Mouse (Mus musculus) T-cell, adult 2 months (primary cell): ENCODE results near the gene Dvl1.

Experiments used
- DNase-seq: peaks from one replicate; pipeline ENCODE4 v3.0.0; 2022; ENCODE audit warnings: low spot score

Dvl1 gene

DNA sequence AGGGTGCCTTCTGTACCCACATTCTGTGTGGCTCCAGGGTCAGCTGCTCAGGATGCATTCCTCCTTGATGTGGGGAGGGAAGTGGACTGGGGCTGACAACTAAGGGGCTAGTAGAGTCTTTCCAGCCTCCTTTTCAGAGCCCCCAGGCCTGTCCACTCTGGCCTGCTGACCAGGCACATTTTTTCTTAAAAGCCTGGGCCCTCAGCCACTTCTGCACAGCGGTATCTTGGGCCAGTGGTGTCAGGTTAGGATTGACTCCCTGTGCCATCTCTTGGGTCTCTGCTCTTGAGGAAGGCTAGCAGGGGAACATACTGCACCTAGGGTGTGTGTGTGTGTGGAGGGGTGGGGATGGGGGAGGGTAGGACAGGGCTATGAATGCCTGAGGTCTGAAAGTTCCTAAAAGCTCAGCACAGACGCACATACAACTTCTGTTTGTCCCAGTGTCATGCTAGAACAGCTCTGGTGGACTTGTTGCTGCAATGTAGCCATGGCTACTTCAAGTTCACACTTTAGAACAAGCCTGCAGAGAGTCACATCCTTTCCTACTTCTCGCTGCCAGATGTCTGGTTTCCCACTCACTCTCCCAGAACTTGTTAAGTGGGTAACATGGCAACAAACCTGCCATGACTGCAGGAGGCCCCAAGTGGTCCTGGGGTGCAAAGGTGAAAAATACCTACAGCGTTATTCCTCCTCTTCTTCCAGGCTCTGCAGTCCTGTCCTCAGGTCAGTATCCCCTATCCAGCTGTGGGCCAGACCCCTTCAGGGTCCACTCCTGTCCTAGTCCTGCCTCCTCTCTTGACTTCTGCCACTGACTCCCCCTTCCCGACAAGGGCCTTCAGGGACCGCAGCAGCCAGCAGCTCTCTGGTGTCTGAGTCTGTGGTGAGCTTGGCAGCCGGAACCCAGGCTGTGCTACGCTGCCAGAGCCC is 6.9 kb upstream of the Dvl1 start:
- no peak for DNase-seq

DNA sequence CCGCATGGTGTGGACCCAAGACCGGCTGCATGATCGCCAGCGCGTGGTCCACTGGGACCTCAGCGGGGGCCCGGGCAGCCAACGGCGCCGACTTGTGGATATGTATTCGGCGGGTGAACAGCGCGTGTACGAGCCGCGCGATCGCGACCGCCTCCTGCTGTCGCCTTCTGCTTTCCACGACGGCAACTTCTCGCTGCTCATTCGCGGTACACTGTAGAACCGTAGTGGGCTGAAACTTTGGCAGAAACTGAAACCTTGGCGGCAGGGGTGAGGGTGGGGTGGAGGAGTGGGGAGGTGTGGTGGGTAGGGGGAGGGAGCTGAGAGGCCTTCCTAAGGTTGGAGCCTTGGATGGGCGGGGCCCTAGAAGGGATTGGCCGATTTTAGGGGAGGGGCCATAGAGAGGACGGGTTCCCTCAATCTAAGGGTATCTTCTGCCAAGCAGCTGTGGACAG is 6.2 kb upstream of the Dvl1 start:
- DNase-seq = peak; percentile 79

DNA sequence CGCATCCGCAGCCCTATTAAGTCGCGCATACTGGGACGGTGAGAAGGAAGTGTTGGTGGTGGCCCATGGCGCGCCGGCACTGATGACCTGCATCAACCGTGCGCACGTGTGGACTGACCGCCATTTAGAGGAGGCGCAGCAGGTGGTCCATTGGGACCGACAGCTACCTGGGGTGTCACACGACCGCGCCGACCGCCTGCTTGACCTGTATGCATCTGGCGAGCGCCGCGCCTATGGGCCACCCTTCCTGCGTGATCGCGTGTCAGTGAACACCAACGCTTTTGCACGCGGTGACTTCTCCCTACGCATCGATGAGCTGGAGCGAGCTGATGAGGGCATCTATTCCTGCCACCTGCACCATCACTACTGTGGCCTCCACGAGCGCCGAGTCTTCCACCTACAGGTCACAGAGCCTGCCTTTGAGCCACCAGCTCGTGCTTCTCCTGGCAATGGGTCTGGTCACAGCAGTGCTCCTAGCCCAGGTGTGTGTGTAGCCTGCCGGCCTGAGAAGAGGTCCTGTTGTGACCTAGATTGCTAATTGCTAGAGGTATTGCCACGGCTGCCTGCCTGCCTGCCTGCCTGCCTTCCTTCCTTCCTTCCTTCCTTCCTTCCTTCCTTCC is 5.4 kb upstream of the Dvl1 start:
- no peak for DNase-seq

DNA sequence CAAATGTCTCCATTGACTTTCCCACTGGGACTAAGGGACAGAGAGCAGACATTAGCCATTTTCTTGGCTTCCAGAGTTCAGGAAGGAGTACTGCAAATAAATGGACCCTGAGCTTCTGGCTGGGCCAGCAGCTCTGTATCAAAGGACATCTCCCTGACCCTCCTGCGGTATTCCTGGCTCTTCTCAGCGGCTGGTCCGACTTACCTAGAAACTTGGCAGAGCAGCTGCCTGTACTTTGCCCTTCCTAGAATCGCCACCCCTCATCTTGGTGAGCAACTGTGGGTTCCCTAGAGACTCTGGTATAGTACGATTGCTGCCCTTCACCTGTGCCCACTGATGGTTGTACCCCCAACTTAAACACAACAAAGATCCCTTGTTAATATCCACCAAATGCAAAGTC is 4.0 kb upstream of the Dvl1 start:
- no peak for DNase-seq

DNA sequence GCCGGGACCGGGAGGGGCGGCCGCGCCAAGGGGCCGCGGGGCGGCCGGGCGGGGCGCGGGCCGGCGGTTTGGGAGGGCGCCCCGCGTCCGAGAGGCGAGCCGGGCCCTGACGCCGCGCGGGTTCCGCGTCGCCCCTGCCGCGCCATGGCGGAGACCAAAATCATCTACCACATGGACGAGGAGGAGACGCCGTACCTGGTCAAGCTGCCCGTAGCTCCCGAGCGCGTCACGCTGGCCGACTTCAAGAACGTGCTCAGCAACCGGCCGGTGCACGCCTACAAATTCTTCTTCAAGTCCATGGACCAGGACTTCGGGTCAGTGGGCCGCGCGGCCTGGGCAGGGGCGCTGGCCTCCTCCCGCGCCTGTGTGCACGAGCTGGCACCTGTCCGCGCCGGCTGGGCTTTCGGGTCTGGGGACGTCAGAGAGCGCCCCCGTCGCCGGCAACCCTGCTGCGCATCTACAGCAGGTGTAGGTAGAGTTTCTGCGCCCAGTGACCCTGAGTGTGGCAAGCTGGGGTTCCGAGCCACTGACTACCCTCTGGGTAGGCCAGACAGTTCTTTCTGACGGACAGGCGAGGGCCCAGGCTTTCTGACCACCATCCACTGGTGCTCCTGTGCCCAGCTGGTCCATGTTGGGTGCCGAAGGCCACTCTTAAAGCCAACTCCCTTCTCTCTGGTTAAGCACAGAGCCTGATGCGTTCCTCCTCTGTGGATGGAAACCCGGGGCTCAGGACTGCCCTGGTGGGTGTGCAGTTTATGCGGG is 570 bp downstream of the Dvl1 start:
- peak; percentile 14 for DNase-seq

DNA sequence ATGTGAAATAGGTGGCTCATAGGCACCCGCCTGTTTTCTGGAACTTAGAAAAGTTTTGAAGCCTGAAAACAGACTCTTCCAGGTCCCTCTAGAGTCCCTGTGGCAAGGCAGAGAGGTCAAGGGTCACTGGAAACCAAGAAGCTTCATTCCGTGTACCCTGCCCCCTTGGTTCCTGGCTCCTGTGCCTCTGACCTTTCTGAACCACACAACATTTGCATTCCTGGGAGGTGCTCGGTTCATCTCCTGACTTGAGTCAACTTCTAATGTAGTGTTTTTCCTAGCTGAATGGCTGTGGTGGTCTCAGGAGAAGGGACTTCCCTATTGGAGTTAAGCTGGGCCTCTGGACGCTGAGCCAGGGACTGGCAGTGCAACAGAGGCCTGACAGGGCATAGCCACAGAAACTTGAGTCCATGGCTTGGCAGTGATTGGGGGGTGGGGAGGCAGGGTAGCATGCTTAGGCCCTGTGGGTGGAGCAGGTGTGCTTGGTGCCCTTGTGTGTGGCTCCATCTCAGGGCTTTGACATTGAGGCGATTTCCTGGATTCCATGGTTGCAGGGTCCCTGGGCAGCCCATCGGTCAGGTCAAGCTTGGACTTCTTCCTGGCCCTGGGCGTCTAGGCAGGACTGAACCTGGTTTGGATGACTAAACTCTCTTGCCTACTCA is 1.4 kb downstream of the Dvl1 start:
- no peak for DNase-seq

DNA sequence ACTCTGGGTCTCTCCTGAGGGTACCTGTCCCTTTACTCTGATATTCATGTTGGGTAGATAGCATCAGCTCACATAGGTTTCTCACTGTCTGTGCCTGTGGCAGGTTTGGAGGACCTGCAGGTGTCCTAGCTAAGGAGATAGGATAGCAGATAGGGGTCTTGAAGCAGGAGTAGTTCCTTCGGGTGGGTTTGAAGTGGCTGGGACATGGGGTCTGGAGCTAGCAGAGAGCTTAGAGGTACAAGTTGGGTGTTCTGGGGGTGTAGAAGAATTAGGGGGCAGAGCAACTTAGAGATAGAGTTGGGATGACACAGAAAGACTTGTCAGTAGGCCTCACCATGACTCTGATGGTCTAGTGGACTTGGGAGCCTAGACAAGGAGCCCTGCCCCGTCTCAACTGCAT is 2.2 kb downstream of the Dvl1 start:
- no peak for DNase-seq

DNA sequence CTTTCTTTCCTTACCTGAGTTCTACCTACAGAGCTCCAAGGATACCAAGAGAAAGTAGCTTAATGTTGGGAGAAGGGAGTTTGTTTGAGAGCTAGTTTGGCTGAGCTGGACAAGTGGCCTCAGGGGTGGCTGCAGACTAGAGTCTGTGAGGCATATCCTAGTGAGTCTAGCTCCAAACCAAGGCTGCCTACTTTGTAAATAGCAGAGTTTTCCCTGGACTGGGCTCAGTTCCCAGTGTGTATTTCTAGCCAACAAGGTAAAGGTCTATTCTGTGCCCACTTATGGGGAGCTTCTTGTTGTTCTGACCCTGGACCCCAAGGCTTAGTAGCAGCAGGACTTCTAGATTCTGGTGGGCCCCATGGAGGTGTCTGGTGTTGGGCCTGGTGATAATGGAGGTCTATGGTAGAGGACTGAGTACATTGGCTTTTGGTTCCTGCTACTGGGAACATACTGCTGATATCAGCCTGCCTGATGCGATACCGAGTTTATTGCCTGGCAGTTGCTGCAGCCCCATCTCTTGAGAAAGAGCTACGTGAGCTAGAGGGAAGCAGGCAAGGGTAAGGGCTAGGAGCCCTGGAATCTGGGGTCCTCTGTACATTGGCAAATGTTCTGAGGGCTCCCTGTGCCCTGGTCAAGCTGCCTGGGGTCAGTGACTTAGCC is 2.7 kb downstream of the Dvl1 start:
- no peak for DNase-seq

DNA sequence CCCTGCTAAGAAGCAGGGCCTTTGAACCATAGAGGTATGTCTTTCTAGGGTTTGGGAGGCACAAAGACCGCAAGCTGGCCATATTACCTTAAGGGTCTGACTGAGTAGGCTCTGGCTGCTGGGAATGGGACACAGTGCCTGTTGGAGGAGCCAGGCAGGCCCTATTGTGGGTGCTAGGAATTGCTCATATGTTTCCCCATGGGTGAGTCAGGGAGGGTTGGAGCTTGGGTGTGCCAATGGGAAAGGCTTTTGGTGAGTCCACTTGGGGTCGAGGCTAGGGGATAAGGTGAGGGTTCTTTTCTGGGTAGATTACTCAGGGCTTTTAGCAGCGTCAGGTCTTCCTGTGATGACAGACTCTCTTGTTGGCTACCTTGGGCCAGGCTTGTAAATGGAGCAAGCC is 4.2 kb downstream of the Dvl1 start:
- DNase-seq = no peak

DNA sequence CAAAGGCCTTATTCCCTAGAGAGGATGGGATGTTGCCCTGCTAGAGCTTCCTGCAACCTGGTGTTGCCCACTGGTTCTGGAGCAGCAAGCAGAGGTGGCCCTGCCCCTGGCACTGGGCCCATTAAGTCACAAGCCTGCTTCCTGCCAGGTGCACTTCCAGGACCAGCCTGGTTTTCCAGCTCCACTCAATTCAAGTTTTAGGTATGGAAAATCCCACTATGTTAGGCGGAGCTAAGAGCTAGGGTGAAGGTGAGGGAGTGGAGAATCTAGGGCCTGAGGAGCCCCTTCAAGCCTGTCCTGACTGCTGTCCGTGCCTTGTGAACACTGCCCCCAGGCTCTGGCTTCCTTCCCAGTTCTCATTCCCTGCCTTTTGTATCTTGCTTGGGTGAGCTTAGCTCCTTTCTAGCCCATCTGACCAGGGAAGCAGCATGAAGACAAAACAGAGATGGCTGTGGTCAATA is 4.8 kb downstream of the Dvl1 start:
- no peak for DNase-seq

DNA sequence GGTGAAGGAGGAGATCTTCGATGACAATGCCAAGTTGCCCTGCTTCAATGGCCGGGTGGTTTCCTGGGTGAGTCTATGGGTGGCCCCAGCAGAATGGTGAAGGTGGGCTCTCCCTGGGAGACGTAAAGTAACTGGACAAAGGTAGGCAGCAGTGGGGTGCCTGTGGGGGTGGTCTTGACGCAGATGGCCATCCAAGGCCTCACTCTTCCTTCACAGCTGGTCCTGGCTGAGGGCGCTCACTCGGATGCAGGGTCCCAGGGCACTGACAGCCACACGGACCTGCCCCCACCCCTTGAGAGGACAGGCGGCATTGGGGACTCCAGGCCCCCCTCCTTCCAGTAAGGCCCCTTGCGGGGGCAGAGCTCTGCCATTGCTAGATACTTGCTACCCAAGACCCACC is 6.2 kb downstream of the Dvl1 start:
- DNase-seq = no peak

DNA sequence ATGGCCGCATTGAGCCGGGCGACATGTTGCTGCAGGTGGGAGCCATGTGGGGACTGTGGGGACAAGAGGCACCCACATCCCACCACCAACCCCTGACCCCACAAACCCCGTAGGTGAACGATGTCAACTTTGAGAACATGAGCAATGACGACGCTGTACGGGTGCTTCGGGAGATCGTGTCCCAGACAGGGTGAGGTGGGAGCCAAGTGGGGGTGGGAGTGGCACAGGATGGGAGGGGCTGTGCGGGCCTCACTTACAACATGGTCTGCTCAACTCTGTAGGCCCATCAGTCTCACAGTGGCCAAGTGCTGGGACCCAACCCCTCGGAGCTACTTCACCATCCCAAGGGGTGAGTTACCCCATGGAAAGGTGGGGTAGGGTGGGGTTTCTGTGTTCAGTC is 7.8 kb downstream of the Dvl1 start:
- DNase-seq = no peak

DNA sequence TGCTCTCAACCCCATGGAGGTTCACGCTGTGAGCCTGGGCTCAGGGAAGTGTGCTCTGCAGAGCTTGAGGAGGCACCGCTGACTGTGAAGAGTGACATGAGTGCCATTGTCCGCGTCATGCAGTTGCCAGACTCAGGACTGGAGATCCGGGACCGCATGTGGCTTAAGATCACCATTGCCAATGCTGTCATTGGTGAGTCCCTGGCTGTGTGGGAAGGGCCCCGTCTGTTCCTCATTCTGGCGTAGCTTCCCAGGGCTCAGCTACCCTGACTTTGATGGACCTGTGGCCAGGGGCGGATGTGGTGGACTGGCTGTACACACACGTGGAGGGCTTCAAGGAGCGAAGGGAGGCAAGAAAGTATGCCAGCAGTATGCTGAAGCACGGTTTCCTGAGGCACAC is 8.9 kb downstream of the Dvl1 start:
- DNase-seq = no peak

DNA sequence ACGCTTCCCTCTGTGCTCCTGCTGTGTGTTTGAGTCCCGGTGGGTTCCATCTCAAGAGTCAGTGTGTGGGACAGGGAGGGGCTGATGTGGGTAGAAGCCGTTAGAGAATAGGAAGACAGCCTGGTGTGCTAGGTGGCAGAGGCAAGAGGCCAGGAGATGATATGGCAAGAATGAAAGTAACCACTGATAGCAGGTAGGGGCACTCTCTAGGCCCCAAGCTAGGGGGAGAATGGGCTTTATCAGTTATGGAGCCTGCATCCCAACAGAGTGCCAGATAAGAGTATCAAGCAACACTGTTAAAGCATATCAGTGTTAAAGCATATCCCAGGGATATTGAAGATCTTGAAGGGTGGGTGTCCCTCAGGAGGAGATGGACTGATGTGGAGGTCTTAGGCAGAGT is 9.7 kb downstream of the Dvl1 start:
- no peak for DNase-seq

DNA sequence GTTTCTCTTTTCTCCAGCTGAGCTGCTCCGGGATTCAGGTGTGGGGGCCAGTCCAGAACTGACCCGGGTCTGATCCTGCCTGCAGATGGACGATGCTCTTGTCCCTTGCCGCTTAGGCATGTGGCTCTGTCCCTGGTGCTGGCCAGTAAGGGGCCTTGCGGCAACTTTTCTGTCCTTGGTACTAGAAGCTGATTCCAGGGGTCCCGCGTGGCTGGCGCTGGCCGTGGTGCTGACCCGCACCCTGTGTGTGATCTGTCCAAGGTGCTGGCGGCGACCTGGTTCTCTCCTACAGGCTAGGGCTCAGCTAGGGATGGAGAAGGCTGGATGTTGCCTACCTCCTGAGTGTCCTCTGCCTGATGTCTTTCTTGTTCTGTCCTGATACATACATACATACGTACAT is 12.1 kb downstream of the Dvl1 start:
- DNase-seq = no peak

DNA sequence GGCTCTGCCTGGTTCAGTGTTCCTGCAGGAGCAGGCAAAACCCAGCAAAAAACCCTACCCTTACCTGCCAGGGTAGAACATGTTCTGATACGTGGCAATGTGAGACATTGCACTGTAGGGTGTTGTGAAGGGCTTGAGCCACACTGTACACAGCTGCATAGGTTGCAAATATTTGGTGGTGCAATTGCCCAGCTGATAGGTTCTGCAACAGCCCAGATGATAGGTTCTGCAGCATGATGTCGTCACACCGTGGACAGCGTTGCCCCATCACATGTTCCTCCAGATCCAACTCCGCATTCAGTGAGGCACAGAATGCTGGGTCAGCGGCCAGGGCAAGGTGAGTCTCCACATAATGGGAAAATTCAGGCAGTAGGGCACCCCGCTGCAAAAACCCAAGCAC is 14.6 kb downstream of the Dvl1 start:
- no peak for DNase-seq

DNA sequence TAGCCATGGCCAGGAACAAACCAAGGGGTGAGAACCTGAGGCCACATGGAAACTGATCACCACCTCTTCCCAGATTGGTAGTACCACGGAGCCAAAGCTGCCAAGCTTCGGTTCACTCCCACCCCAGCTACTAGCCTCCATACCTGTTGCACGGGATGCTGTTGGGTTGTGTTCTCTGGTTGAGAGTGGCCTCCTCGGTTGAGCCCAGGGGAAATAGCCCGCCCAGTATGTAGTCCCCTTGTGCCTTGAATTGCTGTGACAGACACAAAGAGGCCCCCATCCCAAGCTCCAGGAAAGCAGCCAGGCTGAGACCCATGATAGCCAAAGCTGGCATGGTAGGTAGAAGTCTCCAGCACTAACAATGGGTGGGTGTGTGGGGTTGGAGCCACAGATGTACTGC is 15.8 kb downstream of the Dvl1 start, which contains the start of gene Tas1r3:
Gene Tas1r3, minus strand, starts transcription at position 362 of the 400 bp plus-strand sequence.
- DNase-seq = no peak

DNA sequence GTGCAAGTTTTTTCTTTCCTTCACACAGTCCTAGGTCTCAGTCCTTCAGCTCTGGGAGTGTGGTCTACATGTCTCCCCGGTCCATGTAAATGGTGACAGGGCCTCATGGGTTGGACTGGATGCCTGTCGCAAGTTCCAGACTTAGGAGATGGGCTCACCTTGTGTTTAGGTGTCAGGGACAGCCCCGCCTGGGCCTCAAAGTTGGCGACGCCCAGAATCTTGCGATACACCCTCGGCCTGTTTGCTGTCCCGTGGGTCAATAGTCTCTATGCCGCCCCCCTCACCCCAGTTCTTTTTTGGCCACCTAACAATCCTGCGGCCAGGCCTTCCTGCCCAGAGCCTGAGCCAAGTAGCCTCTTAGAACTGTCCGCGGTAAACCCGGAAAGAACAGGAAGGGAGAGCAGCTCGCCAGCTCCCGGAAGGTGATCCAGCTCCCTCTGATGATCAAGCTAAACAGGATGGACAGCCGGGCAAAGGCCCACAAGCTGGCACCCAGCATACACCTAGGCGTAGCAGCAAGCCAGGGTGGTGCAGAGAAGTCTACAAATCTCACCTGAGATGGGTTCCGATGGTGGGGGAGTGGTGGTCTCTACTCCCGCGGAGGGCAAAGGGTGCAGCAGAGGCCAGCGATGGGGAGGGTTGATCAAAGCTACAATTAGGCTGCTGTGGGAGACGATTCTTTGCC is 21.6 kb downstream of the Dvl1 start:
- DNase-seq = no peak

DNA sequence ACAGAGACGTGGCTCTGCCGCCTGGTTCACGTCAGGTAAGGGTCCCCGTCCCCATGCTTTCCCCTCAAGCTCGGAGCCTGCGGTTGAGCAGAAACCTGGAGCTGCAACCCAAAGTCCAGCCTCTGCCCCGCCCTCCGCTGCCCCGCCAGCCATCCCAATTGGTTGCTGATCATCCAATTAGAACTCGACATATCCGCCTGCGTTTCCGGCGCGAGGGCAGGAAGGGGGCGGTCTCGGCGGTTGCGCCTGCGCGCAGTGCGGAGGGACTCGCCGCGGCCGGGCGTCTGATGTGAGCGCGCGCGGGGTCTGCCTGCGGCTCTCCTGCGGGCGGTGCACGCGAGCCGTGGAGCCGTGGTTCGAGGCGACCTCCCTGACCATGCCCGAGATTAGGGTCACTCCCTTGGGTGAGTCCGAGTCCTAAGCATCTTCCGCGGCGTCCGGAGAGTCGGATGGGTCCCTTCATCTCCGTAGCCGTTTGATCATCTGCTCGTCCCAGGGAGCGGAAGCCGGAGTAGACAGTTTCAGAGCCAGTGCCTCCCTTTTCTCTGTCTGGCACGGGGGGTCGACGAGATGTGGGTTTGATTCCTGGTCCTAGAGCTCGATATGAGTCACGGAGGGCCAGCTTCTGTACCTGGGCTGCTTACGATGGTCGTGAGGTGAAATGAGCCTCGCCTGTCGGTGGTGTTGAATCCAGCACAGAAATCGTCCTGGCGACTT is 22.3 kb downstream of the Dvl1 start, which contains the start of the genes Cptp and Ints11:
Gene Cptp, minus strand, starts transcription at position 124 of the 717 bp plus-strand sequence.
Gene Ints11, plus strand, starts transcription at position 230 of the 717 bp plus-strand sequence.
- DNase-seq = peak; percentile 95

DNA sequence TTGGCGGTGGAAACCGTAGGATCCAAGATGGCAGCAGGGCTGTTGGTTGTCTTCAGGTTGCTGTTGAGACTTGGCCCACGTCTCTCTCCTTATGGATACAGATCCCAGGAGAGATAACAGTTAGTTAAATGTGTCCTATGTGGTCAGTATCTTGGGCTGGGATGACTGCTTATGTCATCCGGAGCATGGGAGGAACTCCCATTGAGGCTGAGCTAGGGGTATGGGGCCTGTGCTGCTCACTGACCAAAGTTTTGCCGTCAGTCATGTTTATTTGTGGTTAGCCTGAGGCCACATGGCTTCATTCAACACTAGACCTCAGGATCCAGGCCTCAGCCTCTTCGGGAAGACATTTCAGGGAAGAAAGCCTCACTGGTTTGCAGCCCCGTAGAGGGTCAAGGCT is 24.2 kb downstream of the Dvl1 start:
- DNase-seq = no peak
